Mouse (Mus musculus): Measurements from ENCODE around the gene Olfr492.

DNA sequence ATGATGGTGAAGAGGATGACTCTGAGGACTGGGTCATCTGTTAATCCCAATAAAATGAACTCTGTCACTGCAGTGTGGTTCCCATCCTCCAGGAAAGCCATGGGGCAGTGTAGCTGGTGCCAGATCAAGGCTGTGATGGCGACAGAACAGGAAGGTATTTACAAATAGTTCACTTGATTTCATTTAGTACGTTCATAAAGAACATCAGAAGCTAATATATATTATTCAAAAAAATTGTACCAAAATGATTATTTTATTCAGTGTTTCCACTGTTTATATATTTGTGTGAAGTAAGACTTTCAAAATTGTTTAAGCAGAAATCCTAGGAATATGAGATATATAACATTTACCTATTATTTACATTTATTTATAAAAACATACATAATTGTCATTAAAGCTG, at the start of gene Olfr492:
- TF ChIP-seq CTCF (IDR thresholded peaks at IDR 0.05; ENCODE audit: low read depth) (no peak), EP300 (IDR thresholded peaks at IDR 0.05; ENCODE audit: low read depth) (no peak)

Measured in liver, postnatal 0 days (tissue).